Mouse (Mus musculus): ENCODE measurements around the gene Ctnnbl1. TPM values are rescaled to one million over a fixed set of nuclear protein-coding genes. Genes with fewer than 3 reads are reported as not detected.

Ctnnbl1 gene
- polyA plus RNA-seq, 1 experiment from 2014 or later, result 62.7 TPM

DNA sequence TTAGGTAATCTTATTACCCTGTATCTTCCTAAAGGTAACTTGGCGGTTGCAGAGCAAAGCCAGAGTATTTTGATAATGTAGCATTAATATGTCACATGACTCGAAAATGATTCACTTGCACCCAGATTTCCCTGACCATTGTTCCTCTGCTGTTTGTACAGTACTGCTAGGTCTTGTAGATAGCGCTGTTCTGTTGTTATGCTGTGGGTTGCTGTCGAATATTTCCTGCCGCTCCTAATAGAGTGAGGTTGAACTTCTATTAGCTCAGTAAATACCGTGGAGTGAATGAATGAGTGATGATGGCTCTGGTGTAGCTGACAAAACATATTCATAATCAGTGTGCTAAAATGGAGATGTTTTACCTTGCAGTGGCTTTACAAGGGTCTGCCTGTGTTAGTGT, 22.5 kb downstream of the Ctnnbl1 start:
- H3K4me1 ChIP-seq (ENCODE audit: control insufficient read depth, insufficient read depth, low read length), result peaks cover 9% of the 10 kb centered on the region
- no peaks in the 10 kb centered on the region for H3K36me3 ChIP-seq (ENCODE audit: control insufficient read depth, insufficient read depth, low read length)
- WGBS, result 75% methylated on average over 6 of the region's 6 CpGs
- H3K9me3 ChIP-seq (replicated peaks; ENCODE audit: control insufficient read depth, low read length, poor library complexity, severe bottlenecking), result no peaks in the 10 kb centered on the region
- peak overlapping the region; percentile 12; the same call in 1 of the 2 replicates for H3K27ac ChIP-seq (ENCODE audit: low read length)
- no peak overlapping the region for H3K9ac ChIP-seq (ENCODE audit: low read depth, low read length)
- H3K27me3 ChIP-seq (ENCODE audit: control insufficient read depth, insufficient read depth, low read depth, low read length), result no peaks in the 10 kb centered on the region
- H3K4me2 ChIP-seq (ENCODE audit: low read length), result no peak overlapping the region
- no peak for ATAC-seq
- no peak overlapping the region for H3K4me3 ChIP-seq (ENCODE audit: low read depth, low read length)

GRCm38 (mm10) chr2:157762903-157763302, 25.7 kb downstream of the Ctnnbl1 start:
- ATAC-seq, result no peak
- Histone ChIP-seq H3K4me2 (ENCODE audit: low read length) (no peak overlapping the region), H3K4me3 (ENCODE audit: low read depth, low read length) (no peak overlapping the region), H3K27ac (ENCODE audit: low read length) (no peak overlapping the region), H3K4me1 (ENCODE audit: control insufficient read depth, insufficient read depth, low read length) (peaks cover 7% of the 10 kb centered on the region), H3K9me3 (replicated peaks; ENCODE audit: control insufficient read depth, low read length, poor library complexity, severe bottlenecking) (no peaks in the 10 kb centered on the region), H3K36me3 (ENCODE audit: control insufficient read depth, insufficient read depth, low read length) (no peaks in the 10 kb centered on the region), H3K9ac (ENCODE audit: low read depth, low read length) (no peak overlapping the region), H3K27me3 (ENCODE audit: control insufficient read depth, insufficient read depth, low read depth, low read length) (no peaks in the 10 kb centered on the region)
- 89% methylated on average over 4 of the region's 4 CpGs for WGBS

- Histone ChIP-seq H3K9me3 (replicated peaks; ENCODE audit: control insufficient read depth, low read length, poor library complexity, severe bottlenecking) (no peaks in the 10 kb centered on the region), H3K27ac (ENCODE audit: low read length) (peak overlapping the region; percentile 23), H3K36me3 (ENCODE audit: control insufficient read depth, insufficient read depth, low read length) (no peaks in the 10 kb centered on the region), H3K27me3 (ENCODE audit: control insufficient read depth, insufficient read depth, low read depth, low read length) (no peaks in the 10 kb centered on the region), H3K4me1 (ENCODE audit: control insufficient read depth, insufficient read depth, low read length) (peaks cover 19% of the 10 kb centered on the region), H3K4me2 (ENCODE audit: low read length) (no peak overlapping the region), H3K4me3 (ENCODE audit: low read depth, low read length) (no peak overlapping the region), H3K9ac (ENCODE audit: low read depth, low read length) (no peak overlapping the region)
- WGBS, result 60% methylated on average over 7 of the region's 7 CpGs
- no peak for ATAC-seq
Measured at GRCm38 (mm10) chr2:157766591-157766990, 29.4 kb downstream of the Ctnnbl1 start.

GRCm38 (mm10) chr2:157768682-157769429, 31.7 kb downstream of the Ctnnbl1 start:
- peak; percentile 25; the same call in 1 of the 2 replicates for ATAC-seq
- H3K4me2 ChIP-seq (ENCODE audit: low read length), result no peak overlapping the region
- H3K36me3 ChIP-seq (ENCODE audit: control insufficient read depth, insufficient read depth, low read length), result no peaks in the 10 kb centered on the region
- no peaks in the 10 kb centered on the region for H3K9me3 ChIP-seq (replicated peaks; ENCODE audit: control insufficient read depth, low read length, poor library complexity, severe bottlenecking)
- peaks cover 21% of the 10 kb centered on the region for H3K4me1 ChIP-seq (ENCODE audit: control insufficient read depth, insufficient read depth, low read length)
- H3K9ac ChIP-seq (ENCODE audit: low read depth, low read length), result no peak overlapping the region
- WGBS, result 22% methylated on average over 10 of the region's 10 CpGs
- H3K4me3 ChIP-seq (ENCODE audit: low read depth, low read length), result no peak overlapping the region
- H3K27ac ChIP-seq (ENCODE audit: low read length), result 0 out of 2 replicates have a peak overlapping the region, but pooled peaks have one; percentile 1
- H3K27me3 ChIP-seq (ENCODE audit: control insufficient read depth, insufficient read depth, low read depth, low read length), result no peaks in the 10 kb centered on the region

GRCm38 (mm10) chr2:157770761-157771160, 33.6 kb downstream of the Ctnnbl1 start:
- Histone ChIP-seq H3K27ac (ENCODE audit: low read length) (no peak overlapping the region), H3K36me3 (ENCODE audit: control insufficient read depth, insufficient read depth, low read length) (no peaks in the 10 kb centered on the region; the same call in 1 of the 2 replicates), H3K9me3 (replicated peaks; ENCODE audit: control insufficient read depth, low read length, poor library complexity, severe bottlenecking) (no peaks in the 10 kb centered on the region), H3K27me3 (ENCODE audit: control insufficient read depth, insufficient read depth, low read depth, low read length) (no peaks in the 10 kb centered on the region), H3K4me1 (ENCODE audit: control insufficient read depth, insufficient read depth, low read length) (peaks cover 21% of the 10 kb centered on the region), H3K4me2 (ENCODE audit: low read length) (no peak overlapping the region), H3K9ac (ENCODE audit: low read depth, low read length) (no peak overlapping the region), H3K4me3 (ENCODE audit: low read depth, low read length) (no peak overlapping the region)
- no peak for ATAC-seq
- WGBS, result 55% methylated on average over 3 of the region's 3 CpGs

DNA sequence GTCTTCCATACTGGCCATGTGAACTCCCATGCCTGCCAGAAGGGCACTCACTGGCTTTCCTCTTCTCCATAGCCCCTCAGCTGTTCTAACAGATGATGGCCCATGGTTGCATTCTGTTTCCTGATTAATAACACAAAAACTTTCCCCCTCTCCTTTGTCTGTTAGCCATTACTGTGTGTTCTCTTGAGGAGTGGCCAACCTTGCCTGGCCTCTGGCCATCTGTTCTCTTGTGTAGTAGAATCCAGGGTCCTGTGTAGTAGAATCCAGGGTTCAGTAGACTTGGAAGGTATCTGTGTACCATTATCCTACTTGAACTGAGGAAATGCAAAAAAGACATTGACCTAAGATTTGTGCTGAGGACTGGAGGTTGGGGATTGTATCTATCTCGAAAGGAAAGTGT, 36.5 kb downstream of the Ctnnbl1 start:
- no peaks in the 10 kb centered on the region for H3K27me3 ChIP-seq (ENCODE audit: control insufficient read depth, insufficient read depth, low read depth, low read length)
- H3K4me1 ChIP-seq (ENCODE audit: control insufficient read depth, insufficient read depth, low read length), result peaks cover 15% of the 10 kb centered on the region
- no peak overlapping the region for H3K4me2 ChIP-seq (ENCODE audit: low read length)
- H3K9ac ChIP-seq (ENCODE audit: low read depth, low read length), result no peak overlapping the region
- H3K9me3 ChIP-seq (replicated peaks; ENCODE audit: control insufficient read depth, low read length, poor library complexity, severe bottlenecking), result no peaks in the 10 kb centered on the region
- no peaks in the 10 kb centered on the region; the same call in 1 of the 2 replicates for H3K36me3 ChIP-seq (ENCODE audit: control insufficient read depth, insufficient read depth, low read length)
- H3K4me3 ChIP-seq (ENCODE audit: low read depth, low read length), result no peak overlapping the region
- no peak for ATAC-seq
- peak overlapping the region; percentile 3; the same call in 1 of the 2 replicates for H3K27ac ChIP-seq (ENCODE audit: low read length)
- WGBS, result 95% methylated on average over 1 of the region's 1 CpGs

DNA sequence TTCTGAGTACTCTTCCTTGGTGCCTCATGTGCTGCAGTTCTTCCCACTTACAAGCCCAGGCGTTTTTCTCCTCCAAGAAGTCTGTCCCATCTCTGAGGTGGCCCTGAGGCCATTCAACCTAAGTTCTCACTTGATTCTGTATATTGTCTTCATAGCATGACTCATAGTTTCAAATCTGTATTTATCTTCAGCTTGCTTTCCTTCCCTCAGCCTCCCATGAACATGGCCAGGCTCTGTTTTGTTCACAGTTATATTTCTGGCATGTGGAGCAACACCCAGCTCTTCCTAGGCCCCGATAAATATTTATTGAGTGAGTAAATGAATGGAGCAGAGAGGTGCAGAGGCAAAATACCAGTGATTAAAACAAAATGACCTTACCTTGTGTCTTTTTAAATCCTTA, 38.8 kb downstream of the Ctnnbl1 start:
- Histone ChIP-seq H3K27ac (ENCODE audit: low read length) (no peak overlapping the region), H3K9me3 (replicated peaks; ENCODE audit: control insufficient read depth, low read length, poor library complexity, severe bottlenecking) (no peaks in the 10 kb centered on the region), H3K36me3 (ENCODE audit: control insufficient read depth, insufficient read depth, low read length) (no peaks in the 10 kb centered on the region; the same call in none of the 2 replicates), H3K27me3 (ENCODE audit: control insufficient read depth, insufficient read depth, low read depth, low read length) (no peaks in the 10 kb centered on the region), H3K4me1 (ENCODE audit: control insufficient read depth, insufficient read depth, low read length) (peaks cover 7% of the 10 kb centered on the region), H3K4me2 (ENCODE audit: low read length) (no peak overlapping the region), H3K4me3 (ENCODE audit: low read depth, low read length) (no peak overlapping the region), H3K9ac (ENCODE audit: low read depth, low read length) (no peak overlapping the region)
- ATAC-seq, result no peak
- WGBS, result 92% methylated on average over 2 of the region's 2 CpGs

GRCm38 (mm10) chr2:157780956-157781355, 43.8 kb downstream of the Ctnnbl1 start:
- Histone ChIP-seq H3K36me3 (ENCODE audit: control insufficient read depth, insufficient read depth, low read length) (no peaks in the 10 kb centered on the region; the same call in 1 of the 2 replicates), H3K27ac (ENCODE audit: low read length) (peak overlapping the region; percentile 60), H3K9ac (ENCODE audit: low read depth, low read length) (no peak overlapping the region), H3K27me3 (ENCODE audit: control insufficient read depth, insufficient read depth, low read depth, low read length) (no peaks in the 10 kb centered on the region), H3K4me1 (ENCODE audit: control insufficient read depth, insufficient read depth, low read length) (peaks cover 10% of the 10 kb centered on the region), H3K4me3 (ENCODE audit: low read depth, low read length) (no peak overlapping the region), H3K4me2 (ENCODE audit: low read length) (no peak overlapping the region), H3K9me3 (replicated peaks; ENCODE audit: control insufficient read depth, low read length, poor library complexity, severe bottlenecking) (no peaks in the 10 kb centered on the region)
- 37% methylated on average over 3 of the region's 3 CpGs for WGBS
- 0 out of 2 replicates have a peak, but pooled peaks have one; percentile 32 for ATAC-seq

DNA sequence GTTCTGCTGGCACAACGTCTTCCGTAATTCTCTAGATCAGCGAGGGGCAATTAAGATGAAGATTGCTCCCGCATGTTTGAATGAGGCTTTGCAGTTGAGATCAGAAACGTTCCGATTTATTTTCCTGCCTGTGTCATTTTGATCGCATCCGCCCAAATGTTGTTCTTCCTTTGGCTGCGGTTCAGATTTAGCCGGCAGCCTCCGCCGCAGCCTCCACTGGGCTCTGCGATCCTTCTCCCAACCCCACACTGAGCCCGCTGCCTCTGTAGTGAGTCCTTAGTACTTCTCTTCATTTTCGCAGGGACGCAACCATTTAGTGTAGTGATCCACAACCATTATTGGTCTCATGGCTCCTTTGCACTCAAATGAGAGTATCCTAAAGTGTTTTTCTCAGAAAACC, 46.0 kb downstream of the Ctnnbl1 start:
- WGBS, result 85% methylated on average over 16 of the region's 16 CpGs
- no peak for ATAC-seq
- no peak overlapping the region for H3K27ac ChIP-seq (ENCODE audit: low read length)
- H3K4me1 ChIP-seq (ENCODE audit: control insufficient read depth, insufficient read depth, low read length), result peaks cover 7% of the 10 kb centered on the region
- no peak overlapping the region for H3K4me3 ChIP-seq (ENCODE audit: low read depth, low read length)
- no peaks in the 10 kb centered on the region for H3K9me3 ChIP-seq (replicated peaks; ENCODE audit: control insufficient read depth, low read length, poor library complexity, severe bottlenecking)
- no peak overlapping the region for H3K9ac ChIP-seq (ENCODE audit: low read depth, low read length)
- H3K4me2 ChIP-seq (ENCODE audit: low read length), result no peak overlapping the region
- no peaks in the 10 kb centered on the region; the same call in 1 of the 2 replicates for H3K36me3 ChIP-seq (ENCODE audit: control insufficient read depth, insufficient read depth, low read length)
- no peaks in the 10 kb centered on the region for H3K27me3 ChIP-seq (ENCODE audit: control insufficient read depth, insufficient read depth, low read depth, low read length)

All from midbrain, embryonic 16.5 days (tissue).